Mouse (Mus musculus) adrenal gland, postnatal 25 days (tissue): ENCODE results near the gene Rap1gap. TPM values are rescaled to one million over a fixed set of nuclear protein-coding genes. Genes with fewer than 3 reads are reported as not detected.

Experiments
- DNase-seq: peaks from one replicate; pipeline ENCODE4 v3.0.0; 2021; ENCODE audit warnings: mixed read lengths
- total RNA-seq: library from RNA; stranded (reverse); gene quantifications from 2 replicates; pipeline ENCODE4 v1.2.3, GENCODE M21; 2021

The Rap1gap gene
- total RNA-seq, 1 experiment from 2014 or later = 130 TPM

GRCm38 (mm10) chr4:137774013-137774412 lies 109.5 kb downstream of the Rap1gap start:
- DNase-seq = no peak

DNA sequence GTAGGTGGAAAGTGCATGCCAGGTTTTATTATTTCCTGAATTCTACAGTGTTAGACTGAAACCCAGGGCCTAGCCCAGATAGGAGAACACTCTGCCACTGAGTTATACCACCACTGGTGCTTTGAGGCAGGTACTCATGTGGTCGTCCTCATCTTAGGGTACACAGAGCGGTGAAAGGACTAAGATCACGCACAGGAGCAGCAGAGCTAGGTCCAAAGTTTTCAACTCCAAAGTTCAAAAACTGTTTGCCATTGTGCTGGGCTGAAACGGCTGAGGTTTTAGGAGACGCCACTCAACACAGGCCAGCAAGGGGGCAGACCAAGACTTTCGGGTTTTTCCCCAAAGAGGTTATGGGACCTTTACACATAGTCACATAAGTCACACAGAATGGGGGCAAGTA lies 110.0 kb downstream of the Rap1gap start:
- DNase-seq = no peak

- DNase-seq = no peak
Observed at GRCm38 (mm10) chr4:137777866-137778265, 113.3 kb downstream of the Rap1gap start.

DNA sequence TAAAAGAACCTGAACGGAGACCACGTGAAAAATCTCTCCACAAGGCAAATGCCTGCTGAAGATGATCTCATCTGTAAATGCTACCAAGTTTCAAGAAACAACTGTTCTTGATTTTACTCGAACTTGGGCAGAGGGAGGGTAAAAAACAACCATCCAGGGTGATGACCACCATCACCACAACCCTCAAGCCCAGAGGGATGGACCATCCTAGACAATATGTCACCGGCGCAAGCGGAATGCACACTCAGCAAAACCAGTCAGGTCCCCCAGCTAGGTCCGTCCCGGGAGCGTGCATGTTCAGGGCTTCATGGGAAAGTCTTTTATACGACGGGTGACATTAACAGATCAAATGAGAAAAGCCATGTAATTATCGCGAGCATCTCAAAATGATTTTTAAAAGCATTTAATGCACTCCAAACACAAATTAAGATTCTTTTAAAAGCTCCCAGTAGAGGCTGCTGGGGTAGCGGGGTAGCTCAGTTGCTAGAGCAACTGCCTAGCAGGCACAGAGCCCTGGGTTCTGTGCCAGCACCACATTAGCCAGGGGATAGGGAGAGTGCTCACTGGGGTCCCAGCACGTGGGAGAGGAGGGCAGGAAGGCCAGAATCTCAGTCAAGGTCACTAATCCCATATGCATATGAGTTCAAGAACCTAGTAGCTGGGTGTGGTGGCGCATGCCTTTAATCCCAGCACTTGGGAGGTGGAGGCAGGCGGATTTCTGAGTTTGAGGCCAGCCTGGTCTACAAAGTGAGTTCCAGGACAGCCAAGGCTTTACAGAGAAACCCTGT lies 114.1 kb downstream of the Rap1gap start:
- no peak for DNase-seq

Other genes with a start within 250 kb of the Rap1gap start
- not detected in 2 replicates for gene Cela3b, start 234.2 kb upstream of the Rap1gap start, total RNA-seq
- gene 1700013G24Rik, start 211.4 kb upstream of the Rap1gap start, total RNA-seq = not detected in 2 replicates
- gene Hspg2, start 196.0 kb upstream of the Rap1gap start, total RNA-seq = 177 and 197 TPM in 2 replicates
- gene Ldlrad2, start 90.2 kb upstream of the Rap1gap start, total RNA-seq = not detected in 2 replicates
- 130 and 144 TPM in 2 replicates for gene Usp48, start 71.0 kb upstream of the Rap1gap start, total RNA-seq
- gene Alpl, start 131.7 kb downstream of the Rap1gap start, total RNA-seq = 4.6 and 6.1 TPM in 2 replicates
- 264 and 285 TPM in 2 replicates for gene Ece1, start 197.5 kb downstream of the Rap1gap start, total RNA-seq